Mouse (Mus musculus): ENCODE results near the gene Rgs6.

Gene Rgs6

DNA sequence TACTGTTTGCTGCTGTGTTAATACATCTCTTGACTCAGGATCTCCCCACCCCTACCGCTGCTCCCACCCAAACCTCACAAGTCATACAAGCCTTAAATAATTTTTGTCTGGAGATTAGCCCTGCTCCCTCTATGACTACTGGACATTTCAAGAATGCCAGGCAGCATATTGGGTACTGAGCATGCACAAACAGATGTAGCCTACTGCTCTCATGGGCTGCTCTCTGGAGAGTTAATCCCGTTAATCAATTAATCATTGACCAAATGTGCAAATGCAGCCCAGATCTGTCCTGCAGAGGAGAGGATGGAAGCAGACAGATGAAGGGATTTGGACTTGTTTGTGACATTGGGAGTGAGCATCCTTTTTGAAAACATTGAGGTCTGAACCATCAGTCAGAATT is at the start of gene Rgs6:
Gene Rgs6 (plus strand): TSS at position 276 of the 400 bp plus-strand sequence.
- no peak for DNase-seq (ENCODE audit: low spot score)

DNA sequence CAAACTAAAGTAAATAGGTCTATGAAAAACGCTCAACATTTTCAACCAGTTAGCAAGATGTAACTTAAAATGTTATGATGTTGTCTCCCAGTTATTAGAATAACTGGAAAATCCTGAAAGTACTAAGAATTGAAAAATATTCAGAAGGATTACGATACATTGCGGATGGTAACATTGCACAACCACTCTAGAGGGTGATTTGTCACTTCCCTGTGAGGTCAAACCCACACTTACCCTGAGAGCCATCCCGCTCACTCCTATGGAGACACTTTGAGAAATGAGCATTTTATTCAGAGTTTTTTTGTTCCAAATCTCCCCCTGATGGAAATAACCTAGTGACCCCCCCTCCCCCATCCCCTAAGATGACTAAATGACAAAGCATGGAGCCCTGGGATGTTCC is 41.0 kb upstream of the Rgs6 start:
- no peak for DNase-seq (ENCODE audit: low spot score)

DNA sequence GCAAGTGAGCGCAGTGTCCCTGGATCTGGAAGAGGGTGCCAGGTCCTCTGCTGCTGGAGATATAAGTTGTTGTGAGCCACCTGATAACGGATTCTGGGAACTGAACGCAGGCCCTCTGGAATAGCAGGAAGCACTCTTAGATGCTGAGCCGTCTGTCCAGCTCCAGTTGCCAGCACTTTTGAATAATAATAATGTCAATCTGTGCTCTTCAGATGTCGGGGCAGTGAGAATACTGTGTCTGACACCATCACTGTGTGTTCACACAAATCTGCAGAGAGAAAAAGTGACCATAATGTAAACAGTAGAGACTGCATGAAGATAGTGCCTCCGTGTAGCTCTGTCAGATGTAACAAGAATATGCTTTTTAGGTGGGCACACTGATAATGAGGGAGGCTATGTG is 38.9 kb upstream of the Rgs6 start:
- DNase-seq (ENCODE audit: low spot score): no peak

DNA sequence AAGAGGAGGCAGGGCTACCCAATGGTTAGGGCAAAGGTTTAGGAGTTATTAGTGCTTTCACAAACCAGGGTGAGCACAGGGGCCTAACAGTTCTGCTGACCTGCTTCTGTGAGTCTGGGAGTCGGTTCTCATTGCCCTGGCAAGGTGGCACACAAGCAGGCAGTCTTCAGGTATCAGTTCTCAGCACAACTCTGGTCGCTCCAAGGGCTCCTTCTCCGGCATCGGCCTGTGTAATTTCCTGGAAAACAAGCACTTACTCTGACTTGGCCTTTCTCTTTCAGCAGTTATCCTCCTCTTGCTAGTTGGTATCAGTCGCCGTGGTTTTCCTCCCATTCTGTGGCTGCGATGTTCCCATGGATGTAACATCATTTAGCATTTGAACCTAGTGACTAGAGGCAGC is 38.0 kb upstream of the Rgs6 start:
- no peak for DNase-seq (ENCODE audit: low spot score)

DNA sequence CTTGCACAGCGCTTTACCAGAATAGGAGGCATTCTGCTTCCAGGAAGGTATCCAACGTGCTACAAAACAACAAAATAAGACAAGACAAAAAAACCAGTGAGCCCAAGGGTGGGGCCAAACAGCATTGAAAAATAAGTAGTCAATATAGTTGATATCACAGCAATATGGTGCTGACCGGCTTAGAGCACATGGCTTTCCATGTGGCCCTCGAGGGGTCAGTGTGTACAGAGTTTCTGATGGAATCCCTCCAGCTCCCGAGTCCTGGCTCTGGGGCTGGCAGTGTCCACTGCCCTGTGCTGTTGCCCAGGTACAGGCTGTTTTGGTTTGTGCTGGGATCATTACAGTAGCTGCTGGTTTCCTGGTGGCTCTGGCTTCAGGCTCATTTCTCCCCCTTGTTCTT is 35.7 kb upstream of the Rgs6 start:
- DNase-seq (ENCODE audit: low spot score): no peak

DNA sequence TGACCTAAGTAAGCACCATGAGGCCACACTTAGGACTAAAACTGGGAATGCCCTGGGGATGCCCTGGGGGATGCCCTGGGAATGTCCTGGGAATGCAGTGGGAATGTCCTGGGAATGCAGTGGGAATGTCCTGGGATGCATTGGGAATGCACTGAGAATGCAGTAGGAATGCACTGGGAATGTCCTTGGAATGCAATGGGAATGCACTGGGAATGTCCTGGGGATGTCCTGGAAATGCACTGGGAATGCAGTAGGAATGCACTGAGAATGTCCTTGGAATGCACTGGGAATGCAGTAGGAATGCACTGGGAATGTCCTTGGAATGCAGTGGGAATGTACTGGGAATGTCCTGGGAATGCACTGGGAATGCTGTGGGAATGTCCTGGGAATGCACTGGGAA is 25.2 kb upstream of the Rgs6 start:
- DNase-seq (ENCODE audit: low spot score): no peak

DNA sequence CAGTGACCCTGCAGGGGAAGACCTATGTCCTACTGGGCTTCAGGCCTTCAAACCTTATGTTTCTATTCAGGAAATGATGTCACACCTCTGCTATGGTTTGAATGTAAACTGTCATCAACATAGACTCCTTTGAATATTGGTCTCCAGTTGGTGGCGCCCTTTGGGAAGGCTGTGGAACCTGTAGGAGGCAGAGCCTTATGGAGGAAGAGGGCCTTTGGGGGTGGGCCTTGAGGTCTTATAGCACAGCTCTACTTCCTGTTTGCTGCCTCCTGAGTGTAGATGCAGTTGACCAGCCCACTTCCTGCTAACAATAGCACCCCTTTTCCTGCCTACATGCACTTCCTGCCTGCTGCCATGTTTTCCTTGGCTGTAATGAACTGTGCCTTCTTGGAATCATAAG is 19.7 kb upstream of the Rgs6 start:
- no peak for DNase-seq (ENCODE audit: low spot score)

DNA sequence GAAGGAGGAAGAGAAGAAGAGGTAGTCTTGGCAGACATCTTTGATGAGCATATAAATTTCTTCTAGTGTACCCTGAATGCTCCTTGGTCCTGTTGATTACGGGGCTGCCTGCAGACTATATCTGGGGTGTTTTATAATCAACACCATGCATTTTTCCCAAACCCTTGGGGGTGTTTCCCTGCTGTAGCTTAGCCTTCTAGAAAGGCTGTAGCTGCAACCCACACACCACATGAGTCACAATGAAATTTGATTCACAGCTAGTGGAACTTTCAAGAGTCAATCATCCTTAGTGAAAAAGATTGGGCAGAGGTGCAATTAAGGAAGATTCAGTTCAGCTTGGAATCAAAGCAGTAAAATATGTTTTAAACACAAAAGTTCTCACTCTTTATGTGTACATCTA is 15.4 kb upstream of the Rgs6 start:
- peak; percentile 6 for DNase-seq (ENCODE audit: low spot score)

DNA sequence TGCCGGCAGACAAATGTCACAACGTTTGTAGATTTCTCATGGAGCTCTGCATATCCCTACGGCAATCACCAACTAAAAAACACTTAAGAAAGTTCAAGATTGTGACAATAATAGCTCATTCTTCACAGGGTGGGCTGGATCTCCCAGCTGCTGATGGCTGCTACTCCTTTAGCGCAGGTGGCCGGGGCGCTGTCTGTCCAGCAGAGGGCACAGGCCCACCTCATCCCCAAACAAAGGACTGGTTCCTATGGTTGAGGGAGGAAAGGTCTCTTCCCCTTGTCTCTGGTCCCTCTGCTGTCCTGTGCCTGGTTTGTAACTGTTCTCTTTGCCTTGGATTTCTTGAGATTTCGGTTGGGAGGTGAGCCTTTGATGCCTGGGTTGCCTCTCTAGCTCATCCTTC is 1.5 kb upstream of the Rgs6 start:
- no peak for DNase-seq (ENCODE audit: low spot score)

DNA sequence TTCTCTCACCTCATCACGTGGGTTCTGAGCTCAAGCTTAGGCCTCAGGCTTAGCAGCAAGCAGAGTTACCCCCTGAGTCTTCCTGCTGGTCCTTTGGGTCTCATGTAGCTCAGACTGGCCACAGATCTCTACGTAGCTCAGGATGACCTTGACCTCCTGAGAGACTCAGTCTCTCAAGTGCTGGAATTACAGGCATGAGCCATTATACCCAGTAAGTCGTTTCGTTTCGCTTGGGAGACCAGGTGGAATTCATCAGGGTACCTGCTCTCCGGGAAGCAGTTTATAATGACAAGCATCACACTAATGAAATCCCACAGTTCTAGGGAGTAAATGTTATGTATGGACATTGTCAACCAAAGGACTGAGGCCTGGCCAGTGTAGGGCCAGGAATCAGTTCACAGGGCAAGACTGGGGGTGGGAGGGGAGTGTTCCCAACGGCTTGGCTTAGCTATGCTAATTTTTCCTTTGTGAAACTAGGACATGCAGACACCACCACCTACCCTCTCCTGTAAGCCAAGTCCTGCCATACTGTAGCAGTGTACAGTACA is 670 bp upstream of the Rgs6 start:
- DNase-seq (ENCODE audit: low spot score): no peak

DNA sequence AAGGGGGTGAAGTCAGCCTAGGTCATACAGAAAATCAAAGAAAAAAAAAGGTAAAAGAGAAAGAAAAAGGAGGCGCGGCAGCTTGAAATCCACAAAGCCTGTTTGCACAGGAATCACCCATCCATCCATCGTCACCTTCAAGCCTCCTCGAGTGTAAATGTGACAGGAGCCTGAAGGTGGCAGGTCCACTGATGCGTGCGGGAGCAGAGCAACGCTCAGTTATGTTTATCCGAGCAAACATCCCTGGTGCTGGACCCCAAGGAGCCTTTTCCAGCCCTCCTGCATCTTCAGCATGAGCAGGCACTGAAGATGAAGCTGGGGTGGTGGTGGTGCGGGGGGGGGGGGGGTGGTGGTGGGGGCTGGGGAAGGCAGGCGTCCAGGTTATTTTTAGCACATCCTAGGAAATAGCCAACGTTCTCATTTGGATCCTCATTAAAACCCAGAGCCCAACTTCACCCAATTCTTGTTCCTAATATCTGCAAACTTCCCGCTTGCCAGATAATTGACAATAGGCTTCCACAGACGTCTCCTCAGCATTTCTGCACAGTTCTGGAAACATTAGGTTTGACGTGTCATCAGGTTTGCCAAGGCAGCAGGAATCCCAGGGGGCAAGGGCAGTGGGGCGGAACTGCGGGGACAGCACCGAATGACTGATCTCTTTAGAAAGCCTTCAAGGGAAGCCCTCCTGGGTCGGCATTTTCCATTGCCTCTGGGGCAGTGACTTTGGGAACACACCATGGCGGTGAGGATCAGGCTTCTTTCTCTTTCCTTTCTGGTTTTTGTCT is 946 bp downstream of the Rgs6 start:
- no peak for DNase-seq (ENCODE audit: low spot score)

DNA sequence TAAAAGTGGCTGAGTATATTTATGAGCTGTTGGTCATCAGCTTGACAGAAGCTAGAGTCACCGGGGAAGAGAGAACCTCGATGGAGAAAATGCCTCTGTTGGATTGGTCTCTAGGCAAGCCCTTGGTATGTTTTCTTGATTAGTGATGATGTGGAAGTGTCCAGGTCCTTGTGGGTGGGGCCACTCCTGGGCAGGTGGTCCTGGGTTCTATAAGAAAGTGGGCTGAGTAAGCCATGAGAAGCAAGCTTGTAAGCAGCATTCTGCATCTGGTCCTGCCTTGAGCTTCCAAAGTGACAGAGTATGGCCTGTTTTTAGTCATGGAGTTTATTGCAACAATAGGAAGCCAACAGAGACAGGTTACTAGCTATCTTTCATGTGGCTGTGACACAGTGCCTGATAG is 10.9 kb downstream of the Rgs6 start:
- no peak for DNase-seq (ENCODE audit: low spot score)

DNA sequence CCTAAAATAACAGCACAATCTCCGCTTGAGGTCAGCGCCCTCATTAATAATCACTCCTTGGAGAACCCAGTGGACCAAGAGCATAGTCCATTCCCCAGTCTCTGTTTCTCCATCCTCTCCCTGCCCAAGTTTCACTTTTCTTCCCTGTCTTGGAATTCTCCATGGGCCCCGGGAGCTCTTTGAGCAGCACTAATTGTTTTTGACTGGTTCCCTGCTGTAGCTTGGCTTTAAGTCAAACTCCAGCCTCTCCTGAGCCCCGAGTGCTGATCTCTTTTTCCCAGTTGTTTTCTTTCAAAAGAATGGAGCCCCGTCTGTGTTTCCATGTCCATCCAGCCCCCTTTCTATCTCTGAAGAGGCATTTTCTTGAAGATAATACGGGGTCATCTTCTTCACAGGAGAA is 12.3 kb downstream of the Rgs6 start:
- no peak for DNase-seq (ENCODE audit: low spot score)

DNA sequence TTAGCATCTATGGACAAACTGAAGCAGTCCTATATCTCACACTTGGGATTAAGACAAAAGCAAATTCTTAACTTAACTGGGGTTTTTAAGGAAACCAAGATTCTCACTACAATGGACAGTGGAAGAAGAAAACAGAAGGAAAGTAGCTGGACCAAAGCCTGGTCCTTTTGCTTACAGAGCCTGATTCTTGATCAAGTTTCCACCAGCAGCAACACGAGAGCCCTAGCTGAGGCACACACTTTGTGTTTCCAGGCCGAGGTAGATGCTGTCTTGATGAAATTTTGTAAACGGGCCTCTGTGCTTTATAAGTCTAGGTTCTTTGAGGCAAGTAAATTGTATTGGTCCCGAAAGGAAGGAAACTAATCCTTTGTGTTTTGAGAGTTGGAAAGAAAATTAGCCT is 14.7 kb downstream of the Rgs6 start:
- DNase-seq (ENCODE audit: low spot score): no peak

DNA sequence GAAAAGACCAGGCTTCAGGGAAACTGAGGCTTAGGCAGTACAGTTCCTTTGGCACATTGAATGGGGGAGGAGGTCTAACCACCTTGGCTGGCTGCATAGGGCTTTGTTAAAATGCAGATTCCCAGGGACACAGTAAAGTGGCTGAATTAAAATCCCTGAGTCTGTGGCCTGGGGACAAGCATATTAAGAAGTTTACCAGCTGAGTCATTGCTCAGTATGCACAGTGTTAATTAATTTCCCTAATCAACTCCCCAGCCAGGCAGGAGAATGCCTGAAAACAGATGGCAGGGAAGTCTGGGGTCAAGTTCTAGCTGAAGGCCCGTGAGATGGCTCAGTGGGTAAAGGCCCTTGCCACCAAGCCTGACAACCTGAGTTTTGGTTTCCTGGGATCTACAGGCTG is 15.2 kb downstream of the Rgs6 start:
- DNase-seq (ENCODE audit: low spot score): no peak

DNA sequence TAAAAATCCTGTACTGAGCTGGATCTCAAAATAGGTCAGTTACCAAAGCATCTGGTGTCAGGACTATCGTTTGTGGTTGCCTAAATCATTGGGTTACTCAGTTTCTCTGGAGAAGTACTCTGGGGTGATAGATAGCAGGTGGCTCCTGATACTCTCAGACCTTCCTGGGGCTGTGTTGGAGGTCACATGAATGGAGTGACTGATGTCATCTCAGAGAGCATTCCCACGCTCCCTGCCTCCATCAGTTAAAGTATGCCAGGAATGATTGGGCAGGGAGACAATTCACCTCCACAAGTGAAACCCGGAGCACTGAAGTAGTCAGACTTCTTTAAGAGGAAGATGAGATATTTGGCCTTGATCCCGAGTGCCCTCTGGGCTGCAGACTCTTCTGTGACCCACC is 15.9 kb downstream of the Rgs6 start:
- no peak for DNase-seq (ENCODE audit: low spot score)

DNA sequence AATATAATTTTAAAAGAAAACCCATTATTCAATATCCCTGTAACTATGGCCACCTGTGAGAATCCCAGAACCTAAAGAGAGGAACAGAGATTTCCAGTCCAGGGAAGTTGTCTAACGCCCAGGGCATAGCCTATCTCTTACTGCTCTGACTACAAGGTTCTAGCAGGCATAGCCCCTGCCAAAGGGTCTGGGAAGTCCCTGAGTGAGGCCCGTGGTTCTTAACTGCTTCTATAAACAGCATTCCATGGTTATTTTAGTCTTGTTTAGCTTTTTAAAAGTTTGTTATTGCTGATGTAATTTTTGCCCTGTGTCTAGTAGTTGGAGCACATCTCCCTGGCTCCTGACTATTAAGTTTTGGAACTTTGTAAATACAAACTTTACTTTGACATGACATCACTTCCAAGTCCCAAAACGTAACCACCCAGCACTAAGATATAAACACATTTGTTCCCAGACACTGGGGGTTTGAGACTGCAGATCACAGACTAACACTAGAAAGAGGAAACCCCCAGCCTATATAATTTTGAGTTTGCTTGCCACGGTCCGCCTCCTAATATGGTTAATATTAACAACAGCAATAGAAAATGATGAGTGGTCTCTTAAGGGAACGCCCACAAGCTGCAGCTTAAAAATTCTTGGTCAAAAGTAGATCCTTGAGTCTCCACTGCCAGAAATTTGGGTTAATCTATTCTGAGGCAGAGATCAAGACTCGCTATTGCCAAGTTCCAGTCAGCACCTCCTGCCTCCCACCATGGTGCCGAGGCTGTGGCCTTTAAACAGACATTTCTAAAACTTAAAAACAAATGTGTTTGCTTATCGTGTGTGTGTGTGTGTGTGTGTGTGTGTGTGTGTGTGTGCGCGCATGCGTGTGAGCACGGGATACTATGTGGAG is 24.9 kb downstream of the Rgs6 start:
- no peak for DNase-seq (ENCODE audit: low spot score)

DNA sequence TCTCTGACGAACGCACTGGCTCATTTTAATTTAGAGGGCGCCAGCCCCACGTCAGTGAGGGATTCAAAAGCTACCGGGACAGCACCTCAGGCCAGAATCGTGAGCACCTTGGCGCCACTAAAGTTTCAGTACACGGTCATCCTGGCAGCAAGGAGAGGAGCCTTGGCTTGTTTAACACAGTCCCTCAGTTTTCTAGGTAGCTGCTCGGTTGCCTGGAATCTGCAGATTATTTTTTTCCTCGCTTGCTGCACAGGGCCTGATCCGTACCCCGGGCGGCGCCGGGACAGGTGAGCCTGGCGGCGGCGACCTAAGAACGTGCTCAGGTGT is 28.4 kb downstream of the Rgs6 start:
- DNase-seq (ENCODE audit: low spot score): peak; percentile 6

DNA sequence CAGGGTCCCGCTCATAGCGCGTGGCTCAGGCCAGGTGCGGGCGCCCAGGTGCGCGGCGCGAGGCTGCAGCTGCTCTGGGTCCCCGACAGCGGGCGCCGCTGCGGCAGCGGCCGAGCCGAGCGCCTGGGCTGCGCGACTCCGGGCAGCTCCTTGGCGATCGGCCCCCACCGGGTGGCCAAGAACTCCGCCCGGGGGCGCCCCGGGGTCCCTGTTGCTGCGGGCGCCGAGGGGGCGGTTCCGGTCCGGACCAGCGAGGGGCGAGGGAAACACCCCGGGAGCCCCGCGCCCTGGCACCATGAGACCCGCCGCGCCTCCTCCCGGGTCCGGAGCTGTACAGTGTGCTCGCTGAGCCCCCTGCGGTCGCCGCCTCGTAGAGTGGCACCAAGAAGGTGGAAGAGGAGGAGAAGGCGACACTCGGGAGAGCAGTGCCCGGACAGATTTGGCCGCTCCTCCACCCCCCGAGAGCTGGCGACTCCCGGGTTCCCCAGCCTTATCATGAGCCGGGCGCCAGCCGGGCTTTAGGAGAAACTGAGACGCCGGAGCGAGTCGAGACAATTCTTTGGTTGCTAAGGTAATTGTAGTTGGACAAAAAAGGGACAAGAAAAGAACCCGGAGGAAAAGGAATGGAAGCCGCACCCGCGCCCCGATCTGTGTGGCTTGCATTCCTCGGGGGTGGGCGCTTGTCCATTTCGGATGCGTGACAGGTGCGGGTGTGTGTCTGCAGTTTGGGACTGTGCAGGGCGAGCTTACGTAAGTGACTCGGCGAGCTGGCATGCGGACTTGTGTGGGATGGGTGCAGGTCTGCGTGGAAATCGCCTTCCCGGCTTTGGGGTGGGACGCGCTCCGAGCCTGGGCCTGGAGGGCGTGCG is 29.0 kb downstream of the Rgs6 start:
- DNase-seq (ENCODE audit: low spot score): peak; percentile 16

DNA sequence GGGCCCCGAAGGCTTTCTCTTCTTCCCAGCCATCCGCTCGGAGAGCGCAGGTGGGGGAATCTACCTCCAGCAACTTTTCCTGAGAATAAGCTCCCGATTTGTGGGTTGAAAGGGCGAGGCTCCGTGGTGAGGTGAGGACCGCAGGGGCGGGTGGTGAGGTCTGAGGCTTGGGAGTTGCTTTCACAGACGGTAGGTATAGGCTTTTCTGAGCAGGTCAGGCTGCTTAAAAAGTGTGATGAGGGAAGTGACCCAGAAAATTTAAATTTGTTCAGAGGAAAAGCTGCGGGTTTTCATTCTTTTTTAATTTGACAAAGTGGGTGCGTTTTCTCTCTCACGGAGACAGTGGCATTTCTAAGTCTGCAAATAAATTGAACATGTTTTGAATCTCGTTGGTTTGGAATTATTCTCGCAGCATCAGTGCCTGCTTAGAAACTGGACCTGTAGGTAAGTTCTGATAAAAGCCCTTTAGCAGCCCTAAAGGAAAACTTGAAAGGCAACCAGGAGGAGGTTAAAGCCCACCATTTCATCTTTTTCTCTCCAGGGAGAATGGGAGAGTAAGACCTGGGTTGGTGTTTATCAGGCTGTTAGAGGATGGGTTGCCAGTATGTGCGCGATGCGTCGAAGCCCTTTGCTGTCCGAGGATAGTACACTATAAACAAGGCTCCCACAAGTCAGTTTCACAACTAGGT is 29.7 kb downstream of the Rgs6 start:
- no peak for DNase-seq (ENCODE audit: low spot score)

DNA sequence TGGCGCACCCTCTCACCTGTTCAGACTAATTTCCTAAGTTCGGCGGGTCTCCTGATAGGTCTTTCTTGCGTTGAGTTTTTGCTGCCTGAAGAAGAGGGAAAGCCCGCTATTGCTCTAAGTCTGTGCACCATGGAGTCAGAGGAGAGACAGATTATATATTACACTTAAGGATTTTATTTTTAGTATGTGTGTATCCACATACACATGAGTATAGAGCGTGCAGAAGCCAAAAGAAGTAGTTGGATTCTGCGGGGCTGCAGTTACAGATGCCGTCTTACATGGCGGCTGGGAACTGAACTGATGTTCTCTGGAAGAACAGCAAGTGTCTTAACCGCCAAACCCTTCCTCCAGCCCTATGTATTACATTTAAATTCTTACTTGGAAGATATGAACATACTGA is 52.3 kb downstream of the Rgs6 start:
- DNase-seq (ENCODE audit: low spot score): no peak

DNA sequence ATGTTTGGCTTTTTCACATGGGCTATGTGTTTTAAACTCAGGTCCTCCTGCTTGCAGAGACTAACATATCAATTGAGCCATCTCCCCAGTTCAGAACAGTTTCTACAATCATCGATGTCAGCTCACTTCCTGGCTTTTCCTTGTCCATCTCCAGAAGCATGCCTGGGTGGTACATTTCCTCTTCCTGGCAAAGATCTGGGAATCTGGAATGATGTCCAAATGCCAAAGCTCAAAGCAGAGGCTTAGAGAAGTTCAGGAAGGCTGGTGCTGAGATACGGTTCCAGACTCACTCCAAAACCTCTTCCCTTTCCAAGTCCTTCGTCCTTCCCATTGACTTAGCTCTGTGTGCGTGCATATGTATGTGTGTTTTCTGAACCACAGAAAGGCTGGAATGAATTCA is 59.8 kb downstream of the Rgs6 start:
- no peak for DNase-seq (ENCODE audit: low spot score)
